Mouse (Mus musculus): ENCODE results near the gene Nfyb. TPM values are rescaled to one million over a fixed set of nuclear protein-coding genes. Genes with fewer than 3 reads are reported as not detected.
A peak's percentile ranks its signal among the peaks of the same experiment; 100 is the strongest.

Nfyb gene
- 3.5 and 3.6 TPM in 2 replicates for polyA plus RNA-seq (2012)

DNA sequence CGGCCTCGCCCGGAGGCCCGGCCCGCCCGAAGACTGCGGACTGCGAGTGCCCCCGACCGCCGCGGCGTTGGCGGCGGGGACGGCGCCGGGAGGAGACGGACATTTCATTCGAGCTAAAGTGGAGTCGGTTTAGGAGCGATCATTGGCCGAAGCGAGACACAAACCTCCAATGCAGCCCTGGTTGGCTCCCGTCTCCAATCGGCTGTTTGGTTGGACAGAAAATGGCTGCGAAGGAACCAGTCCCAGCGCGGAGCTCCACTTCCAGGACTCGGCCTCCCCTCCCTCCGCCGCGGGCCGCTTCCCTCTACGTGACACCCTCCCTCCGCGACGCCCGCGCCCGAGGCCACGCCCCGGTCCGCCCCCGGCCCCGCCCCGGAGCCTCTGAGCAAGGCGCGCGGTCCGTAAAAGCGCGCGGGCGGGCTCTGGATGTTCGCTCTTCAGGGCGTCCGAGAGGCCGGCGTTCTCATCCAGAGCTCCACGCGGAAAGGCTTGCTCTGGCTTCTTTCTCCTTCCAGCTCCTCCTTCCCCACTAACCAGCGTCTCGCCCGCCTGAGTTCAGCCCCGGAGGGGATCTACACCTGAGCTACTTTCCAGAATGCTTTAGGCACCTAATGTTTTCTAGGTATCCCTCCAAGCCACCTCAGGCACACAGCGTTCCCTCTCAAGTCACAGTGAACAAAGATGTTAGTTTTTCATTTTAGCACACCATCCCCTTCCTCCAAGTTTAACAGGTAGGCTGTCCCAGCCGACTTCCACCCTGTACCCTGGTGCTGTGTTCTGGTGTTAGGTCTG, at the start of gene Nfyb:
Gene Nfyb (minus strand): TSS at position 305 of the 792 bp plus-strand sequence.
- TF ChIP-seq GATA1 (IDR thresholded peaks at IDR 0.05; ENCODE audit: low read length) (no peak), TAL1 (IDR thresholded peaks at IDR 0.05; ENCODE audit: low read length) (no peak)
- peaks cover 49% of the 10 kb centered on the region for H3K4me1 ChIP-seq (ENCODE audit: control insufficient read depth)
- H3K4me3 ChIP-seq (replicated peaks), result peak within 1 kb of the TSS; percentile 92
- H3K36me3 ChIP-seq (ENCODE audit: control insufficient read depth), result peaks cover 29% of the 10 kb centered on the region
- no peaks in the 10 kb centered on the region for H3K9me3 ChIP-seq (ENCODE audit: control insufficient read depth, low read length)
- no peaks in the 10 kb centered on the region for H3K27me3 ChIP-seq (ENCODE audit: control insufficient read depth)

DNA sequence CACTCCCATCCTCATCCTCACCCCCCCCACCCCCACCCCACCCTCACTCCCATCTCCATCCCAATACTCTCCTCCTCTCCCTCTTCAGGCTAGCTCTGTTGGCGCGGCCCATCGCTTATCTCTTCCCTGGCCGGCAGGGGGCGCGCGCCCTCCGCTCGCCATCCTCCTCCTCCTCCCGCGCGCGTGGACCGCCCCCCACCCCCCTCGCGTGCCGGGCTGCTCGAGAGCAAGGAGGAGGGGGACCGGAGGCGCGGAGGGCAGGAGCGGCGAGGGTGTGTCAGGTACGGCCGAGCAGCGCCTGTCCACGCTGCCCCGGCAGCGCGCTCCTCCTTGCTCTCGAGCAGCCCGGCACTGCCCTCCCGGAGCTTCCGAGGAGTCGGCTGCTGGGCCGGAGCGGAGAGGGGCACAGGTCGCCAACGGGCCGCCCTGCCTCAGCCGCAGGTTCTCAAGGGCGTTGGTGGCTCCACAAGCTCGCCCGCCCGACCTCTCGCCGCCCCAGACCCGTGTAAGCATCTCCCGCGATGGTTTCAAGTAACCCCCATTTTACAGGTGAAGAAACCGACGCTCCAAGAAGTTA, 48.0 kb upstream of the Nfyb start:
- Histone ChIP-seq H3K4me1 (ENCODE audit: control insufficient read depth) (peaks cover 24% of the 10 kb centered on the region), H3K27me3 (ENCODE audit: control insufficient read depth) (peaks cover 6% of the 10 kb centered on the region; the same call in 1 of the 2 replicates), H3K4me3 (replicated peaks) (peak overlapping the region; percentile 66), H3K9me3 (ENCODE audit: control insufficient read depth, low read length) (no peaks in the 10 kb centered on the region), H3K36me3 (ENCODE audit: control insufficient read depth) (no peaks in the 10 kb centered on the region)
- no peak for TF ChIP-seq GATA1 (IDR thresholded peaks at IDR 0.05; ENCODE audit: low read length)
- no peak for TF ChIP-seq TAL1 (IDR thresholded peaks at IDR 0.05; ENCODE audit: low read length)

DNA sequence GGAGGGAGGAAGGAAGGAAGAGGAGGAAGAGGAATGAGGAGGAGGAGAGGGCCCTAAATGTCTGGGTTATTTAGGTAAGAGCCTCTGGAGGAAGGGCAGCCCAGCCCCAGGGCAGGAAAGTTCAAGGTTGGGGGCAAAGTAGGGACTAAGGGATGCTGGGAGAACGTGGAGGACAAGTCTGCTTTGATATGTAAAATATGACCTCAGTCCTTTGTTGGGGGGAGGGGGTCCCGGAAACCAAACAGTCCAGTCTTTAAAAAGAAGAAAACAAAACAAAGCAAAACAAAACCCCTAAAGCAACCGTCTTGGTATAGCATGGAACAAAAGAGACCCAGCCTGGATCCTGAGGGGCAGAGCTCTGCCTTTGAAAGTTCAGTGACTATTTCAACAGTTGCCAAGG, 45.4 kb upstream of the Nfyb start:
- Histone ChIP-seq H3K9me3 (ENCODE audit: control insufficient read depth, low read length) (no peaks in the 10 kb centered on the region), H3K4me1 (ENCODE audit: control insufficient read depth) (peaks cover 25% of the 10 kb centered on the region), H3K27me3 (ENCODE audit: control insufficient read depth) (peaks cover 6% of the 10 kb centered on the region; the same call in 1 of the 2 replicates), H3K36me3 (ENCODE audit: control insufficient read depth) (no peaks in the 10 kb centered on the region), H3K4me3 (replicated peaks) (no peak overlapping the region)
- TF ChIP-seq GATA1 (IDR thresholded peaks at IDR 0.05; ENCODE audit: low read length), result no peak
- TF ChIP-seq TAL1 (IDR thresholded peaks at IDR 0.05; ENCODE audit: low read length), result no peak

DNA sequence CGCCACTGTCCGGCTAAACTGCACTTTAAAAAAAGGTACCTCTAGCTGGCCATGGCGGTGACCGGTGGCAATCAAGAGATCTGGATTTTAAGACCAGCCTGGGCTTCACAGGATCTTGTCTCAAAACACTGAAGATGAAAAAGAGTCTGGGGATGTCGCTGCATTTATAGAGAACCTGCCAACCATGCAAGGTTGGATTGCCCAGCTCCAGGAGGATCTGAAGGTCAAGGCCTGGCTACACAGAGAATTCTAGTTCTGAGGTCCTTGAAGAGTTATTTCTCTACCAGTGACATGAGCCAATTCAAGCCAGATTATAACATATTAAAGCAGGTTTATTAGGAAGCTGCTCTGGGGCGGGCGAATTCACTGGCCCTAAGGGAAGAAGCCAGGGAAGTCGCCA, 44.9 kb upstream of the Nfyb start:
- Histone ChIP-seq H3K36me3 (ENCODE audit: control insufficient read depth) (no peaks in the 10 kb centered on the region), H3K4me1 (ENCODE audit: control insufficient read depth) (peaks cover 20% of the 10 kb centered on the region), H3K4me3 (replicated peaks) (no peak overlapping the region), H3K27me3 (ENCODE audit: control insufficient read depth) (peaks cover 6% of the 10 kb centered on the region; the same call in 1 of the 2 replicates), H3K9me3 (ENCODE audit: control insufficient read depth, low read length) (no peaks in the 10 kb centered on the region)
- TF ChIP-seq GATA1 (IDR thresholded peaks at IDR 0.05; ENCODE audit: low read length) (no peak), TAL1 (IDR thresholded peaks at IDR 0.05; ENCODE audit: low read length) (no peak)

DNA sequence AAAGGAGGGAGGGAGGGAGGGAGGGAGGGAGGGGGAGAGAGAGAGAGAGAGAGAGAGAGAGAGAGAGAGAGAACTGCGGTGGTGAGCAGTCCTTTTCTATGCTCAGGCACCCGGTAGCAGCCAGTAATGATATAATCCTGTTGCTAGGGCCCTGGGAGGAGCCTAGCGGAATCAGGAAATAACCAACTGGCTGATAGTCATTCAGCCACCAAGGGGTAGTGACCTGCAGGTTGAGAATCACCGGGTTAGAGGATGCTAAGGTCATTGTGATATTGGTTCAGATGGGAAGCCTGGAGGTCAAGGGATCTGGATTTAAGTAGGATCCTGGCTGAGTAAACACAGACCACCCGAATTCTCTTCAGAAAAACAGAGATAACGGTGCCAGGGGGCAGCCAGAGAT, 44.2 kb upstream of the Nfyb start:
- TF ChIP-seq TAL1 (IDR thresholded peaks at IDR 0.05; ENCODE audit: low read length) (no peak), GATA1 (IDR thresholded peaks at IDR 0.05; ENCODE audit: low read length) (no peak)
- Histone ChIP-seq H3K4me3 (replicated peaks) (no peak overlapping the region), H3K36me3 (ENCODE audit: control insufficient read depth) (no peaks in the 10 kb centered on the region), H3K4me1 (ENCODE audit: control insufficient read depth) (peaks cover 15% of the 10 kb centered on the region), H3K27me3 (ENCODE audit: control insufficient read depth) (peaks cover 6% of the 10 kb centered on the region; the same call in 1 of the 2 replicates), H3K9me3 (ENCODE audit: control insufficient read depth, low read length) (no peaks in the 10 kb centered on the region)

DNA sequence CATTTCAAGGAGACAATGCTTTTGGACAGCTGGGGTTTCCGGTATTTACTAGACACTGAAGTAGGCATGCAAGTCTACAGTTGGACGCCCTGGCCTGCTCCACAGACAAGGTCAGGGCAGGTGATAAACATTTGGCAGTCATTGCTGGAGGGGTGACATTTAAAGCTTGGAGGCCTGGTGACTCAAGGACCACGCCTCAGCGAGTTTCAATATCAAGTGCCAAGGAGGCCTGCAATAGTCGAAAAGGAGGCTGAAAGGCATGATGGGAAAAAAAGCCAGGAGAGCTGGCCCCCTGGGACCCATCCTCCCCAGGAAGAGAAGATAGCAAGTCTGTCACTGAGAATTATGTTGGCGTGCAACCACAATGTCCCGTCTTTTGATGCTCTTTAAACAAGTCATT, 43.3 kb upstream of the Nfyb start:
- Histone ChIP-seq H3K36me3 (ENCODE audit: control insufficient read depth) (no peaks in the 10 kb centered on the region), H3K4me1 (ENCODE audit: control insufficient read depth) (peaks cover 11% of the 10 kb centered on the region), H3K9me3 (ENCODE audit: control insufficient read depth, low read length) (no peaks in the 10 kb centered on the region), H3K27me3 (ENCODE audit: control insufficient read depth) (peaks cover 3% of the 10 kb centered on the region; the same call in 1 of the 2 replicates), H3K4me3 (replicated peaks) (no peak overlapping the region)
- TF ChIP-seq TAL1 (IDR thresholded peaks at IDR 0.05; ENCODE audit: low read length) (no peak), GATA1 (IDR thresholded peaks at IDR 0.05; ENCODE audit: low read length) (no peak)

DNA sequence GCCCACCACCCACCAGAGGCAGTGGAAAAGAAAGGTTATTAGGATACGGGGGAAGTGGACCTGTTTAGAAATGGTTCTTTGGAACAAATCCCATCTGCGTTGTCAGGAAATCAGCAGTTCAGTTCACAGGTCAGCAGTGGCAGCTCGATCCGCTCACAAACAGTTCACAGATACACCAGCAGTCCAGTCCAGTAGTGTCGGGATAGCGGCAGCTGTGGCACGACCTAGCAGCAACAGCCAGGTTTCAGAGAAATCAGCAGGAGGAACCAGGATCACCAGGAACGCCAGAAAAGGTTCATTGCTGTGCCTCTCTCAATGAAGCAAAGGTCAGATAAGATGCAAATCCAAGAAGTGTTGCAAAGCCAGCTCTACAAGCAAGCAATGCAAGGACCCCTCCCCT, 42.5 kb upstream of the Nfyb start:
- no peak overlapping the region for H3K4me3 ChIP-seq (replicated peaks)
- no peaks in the 10 kb centered on the region for H3K27me3 ChIP-seq (ENCODE audit: control insufficient read depth)
- H3K4me1 ChIP-seq (ENCODE audit: control insufficient read depth), result peaks cover 10% of the 10 kb centered on the region
- TF ChIP-seq TAL1 (IDR thresholded peaks at IDR 0.05; ENCODE audit: low read length) (no peak), GATA1 (IDR thresholded peaks at IDR 0.05; ENCODE audit: low read length) (no peak)
- no peaks in the 10 kb centered on the region for H3K36me3 ChIP-seq (ENCODE audit: control insufficient read depth)
- H3K9me3 ChIP-seq (ENCODE audit: control insufficient read depth, low read length), result no peaks in the 10 kb centered on the region

DNA sequence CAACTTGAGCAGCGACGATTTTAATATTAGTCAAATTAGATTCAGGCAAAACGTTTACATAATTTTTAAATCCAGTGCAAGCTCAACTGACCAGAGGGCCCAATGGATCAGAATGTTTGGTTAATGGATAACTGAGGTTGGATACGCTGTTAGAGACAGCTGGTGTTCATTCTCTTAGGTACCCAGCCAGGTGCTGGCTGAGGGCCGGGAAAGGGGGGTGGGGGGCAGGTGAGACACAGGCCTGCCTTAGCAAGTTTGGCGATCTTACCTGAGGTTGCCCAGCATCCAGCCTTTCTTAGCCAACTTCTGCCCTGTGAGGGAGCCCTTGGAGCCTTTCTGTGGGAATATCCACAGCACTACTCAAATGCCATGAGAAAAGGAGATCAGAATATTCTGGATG, 41.2 kb upstream of the Nfyb start:
- no peaks in the 10 kb centered on the region for H3K9me3 ChIP-seq (ENCODE audit: control insufficient read depth, low read length)
- TF ChIP-seq GATA1 (IDR thresholded peaks at IDR 0.05; ENCODE audit: low read length) (no peak), TAL1 (IDR thresholded peaks at IDR 0.05; ENCODE audit: low read length) (no peak)
- no peaks in the 10 kb centered on the region for H3K27me3 ChIP-seq (ENCODE audit: control insufficient read depth)
- no peak overlapping the region for H3K4me3 ChIP-seq (replicated peaks)
- peaks cover 23% of the 10 kb centered on the region for H3K4me1 ChIP-seq (ENCODE audit: control insufficient read depth)
- no peaks in the 10 kb centered on the region for H3K36me3 ChIP-seq (ENCODE audit: control insufficient read depth)

DNA sequence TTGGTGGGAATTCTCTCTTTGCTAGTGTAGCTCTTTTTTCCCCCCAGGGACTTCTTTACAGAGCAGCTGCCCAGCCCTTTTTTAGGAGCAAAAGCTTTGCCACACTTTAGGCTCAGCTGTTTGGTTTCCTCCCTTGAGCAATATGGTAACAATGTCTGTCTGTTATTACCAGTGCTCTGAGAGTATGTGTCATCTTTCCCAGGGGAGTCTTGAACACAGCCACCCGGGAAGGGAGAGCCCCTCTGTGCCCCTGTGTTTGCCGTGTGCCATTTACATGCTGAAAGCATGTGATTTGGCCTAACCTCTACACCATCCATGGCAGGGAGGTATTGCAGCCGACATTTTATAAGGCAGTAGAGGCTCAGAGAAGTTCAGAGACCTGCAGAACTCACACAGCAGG, 40.5 kb upstream of the Nfyb start:
- H3K27me3 ChIP-seq (ENCODE audit: control insufficient read depth), result no peaks in the 10 kb centered on the region
- H3K9me3 ChIP-seq (ENCODE audit: control insufficient read depth, low read length), result no peaks in the 10 kb centered on the region
- H3K4me1 ChIP-seq (ENCODE audit: control insufficient read depth), result peaks cover 25% of the 10 kb centered on the region
- TF ChIP-seq TAL1 (IDR thresholded peaks at IDR 0.05; ENCODE audit: low read length), result no peak
- no peak for TF ChIP-seq GATA1 (IDR thresholded peaks at IDR 0.05; ENCODE audit: low read length)
- no peak overlapping the region for H3K4me3 ChIP-seq (replicated peaks)
- H3K36me3 ChIP-seq (ENCODE audit: control insufficient read depth), result no peaks in the 10 kb centered on the region
